In genomic region chr1:37011626-37012209, GRCm38 (mm10) we compare ENCODE assay signal across 19 mouse cellular contexts. TPM values are rescaled to one million over a fixed set of nuclear protein-coding genes. Genes with fewer than 3 reads are reported as not detected.
DNase-seq lines count a peak whose midpoint lies in the region; TF ChIP-seq lines count a peak whose summit lies in the region.
"Had no signal": no experiment of that assay in that cellular context is flagged by ENCODE, and none has a peak within 500 bp of the region (broad histone marks: within the 10 kb centered on the region; RNA-seq: fewer than 3 reads in every experiment).

No protein-coding gene starts in this region.

- intact Hi-C loops in gastrocnemius, adult 2 months (cut with DNase I) = loop anchor here (5.0 kb wide), 2 partner anchors 66 to 106 kb away; no protein-coding TSS in a partner anchor

- TF ChIP-seq EP300 in CH12.LX (IDR thresholded peaks at IDR 0.05; ENCODE audit: low read length) (no peak), MEL (IDR thresholded peaks at IDR 0.05; ENCODE audit: low read depth in 1 of 2, low read length in 2 of 2) (no peak)

- no peaks in the 10 kb centered on the region for H3K79me2 ChIP-seq in CH12.LX (replicated peaks; ENCODE audit: control insufficient read depth, extremely low read depth, insufficient read depth, poor library complexity, severe bottlenecking)
- H3K79me2 ChIP-seq in MEL (ENCODE audit: control insufficient read depth, insufficient read depth, low read length, poor library complexity) = no peaks in the 10 kb centered on the region

- H3K27me3 ChIP-seq in CH12.LX (replicated peaks) (no peaks in the 10 kb centered on the region), MEL (ENCODE audit: control insufficient read depth in 1 of 2, insufficient read depth in 2 of 2, low read length in 2 of 2) (peaks cover 0 to 4% of the 10 kb centered on the region in 2 experiments; a peak in 3 of 4 replicates)
- no peaks in the 10 kb centered on the region for H3K27me3 ChIP-seq in forebrain, embryonic 10.5 days (ENCODE audit: poor library complexity, severe bottlenecking)
- H3K27me3 ChIP-seq: embryonic facial prominence, embryonic 12.5 days; forebrain, embryonic 12.5 days had no signal

- H3K36me3 ChIP-seq in CH12.LX (replicated peaks in 1 of 2; ENCODE audit: control insufficient read depth in 1 of 2, insufficient read depth in 1 of 2, low read length in 1 of 2) (no peaks in the 10 kb centered on the region), MEL (ENCODE audit: control insufficient read depth in 1 of 2, insufficient read depth in 2 of 2, low read length in 2 of 2) (peaks cover 0 to 5% of the 10 kb centered on the region in 2 experiments; a peak in 2 of 4 replicates)
- no peaks in the 10 kb centered on the region for H3K36me3 ChIP-seq in forebrain, embryonic 10.5 days (replicated peaks)
- H3K36me3 ChIP-seq: embryonic facial prominence, embryonic 10.5 days; embryonic facial prominence, embryonic 12.5 days; forebrain, embryonic 12.5 days; G1E had no signal

- TF ChIP-seq CTCF in gastrocnemius, adult 2 months (IDR thresholded peaks at IDR 0.05) = no peak
- TF ChIP-seq CTCF in CH12.LX (conservative IDR thresholded peaks at IDR 0.05 in 1 of 2, IDR thresholded peaks at IDR 0.05 in 1 of 2; ENCODE audit: low read depth in 2 of 2, low read length in 2 of 2) = no peak
- TF ChIP-seq CTCF in MEL (IDR thresholded peaks at IDR 0.05 in 2 of 3, conservative IDR thresholded peaks at IDR 0.05 in 1 of 3; ENCODE audit: control insufficient read depth in 1 of 3, insufficient read depth in 1 of 3, low read depth in 2 of 3, low read length in 3 of 3, poor library complexity in 1 of 3, severe bottlenecking in 1 of 3) = no peak

- H3K9ac ChIP-seq in CH12.LX (ENCODE audit: insufficient read depth, low read depth) = no peak overlapping the region
- no peak overlapping the region for H3K9ac ChIP-seq in MEL (ENCODE audit: control insufficient read depth, low read depth, low read length, poor library complexity, severe bottlenecking)
- H3K9ac ChIP-seq: embryonic facial prominence, embryonic 12.5 days; forebrain, embryonic 12.5 days had no signal

- H3K27ac ChIP-seq in gastrocnemius, adult 2 months = peak overlapping the region; percentile 82
- H3K27ac ChIP-seq in CH12.LX (ENCODE audit: insufficient read depth, low read depth) (no peak overlapping the region), MEL (ENCODE audit: control insufficient read depth, low read depth, low read length) (no peak overlapping the region)
- H3K27ac ChIP-seq in forebrain, embryonic 10.5 days = no peak overlapping the region
- H3K27ac ChIP-seq: embryonic facial prominence, embryonic 10.5 days; embryonic facial prominence, embryonic 12.5 days; forebrain, embryonic 12.5 days had no signal

- peak overlapping the region; percentile 41 for H3K4me3 ChIP-seq in gastrocnemius, adult 2 months
- no peak overlapping the region for H3K4me3 ChIP-seq in CH12.LX (replicated peaks in 1 of 3; ENCODE audit: low read depth in 2 of 3, low read length in 2 of 3, poor library complexity in 1 of 3)
- no peak overlapping the region for H3K4me3 ChIP-seq in MEL (ENCODE audit: control insufficient read depth in 1 of 2, insufficient read depth in 1 of 2, low read depth in 2 of 2, low read length in 2 of 2)
- H3K4me3 ChIP-seq in forebrain, embryonic 10.5 days = no peak overlapping the region
- H3K4me3 ChIP-seq: embryonic facial prominence, embryonic 10.5 days; embryonic facial prominence, embryonic 12.5 days; forebrain, embryonic 12.5 days had no signal

- peaks cover 0 to 12% of the 10 kb centered on the region in 2 experiments; a peak in 2 of 4 replicates for H3K4me1 ChIP-seq in CH12.LX (ENCODE audit: control insufficient read depth in 1 of 2, insufficient read depth in 2 of 2)
- peaks cover 2 to 7% of the 10 kb centered on the region in 2 experiments; a peak in 3 of 4 replicates for H3K4me1 ChIP-seq in MEL (ENCODE audit: control insufficient read depth in 1 of 2, insufficient read depth in 2 of 2, low read length in 2 of 2)
- H3K4me1 ChIP-seq in forebrain, embryonic 10.5 days = no peaks in the 10 kb centered on the region
- H3K4me1 ChIP-seq: embryonic facial prominence, embryonic 12.5 days; forebrain, embryonic 12.5 days had no signal

- DNase-seq in gastrocnemius, adult 2 months = peak; percentile 51
- DNase-seq in gastrocnemius, adult 18-20 months (ENCODE audit: low spot score) = no peak
- DNase-seq in CH12.LX (ENCODE audit: extremely low read depth) = no peak
- no peak for DNase-seq in MEL (ENCODE audit: low read depth, low spot score)
- DNase-seq in c-Kit-positive CD71-positive TER-119-positive erythroid progenitor cells, embryonic 14.5 days (ENCODE audit: low spot score) = no peak
- no peak for DNase-seq in forebrain, embryonic 10.5 days (ENCODE audit: extremely low spot score, low spot score)
- DNase-seq: adrenal gland, adult 2 months; adrenal gland, postnatal 10 days; adrenal gland, postnatal 25 days; B cell, adult 2 months; cerebellum, adult 11-12 months; cerebellum, adult 2 months; cerebellum, adult 9-10 months; cerebellum, postnatal 10 days; cerebellum, postnatal 25 days had no signal

- dilution Hi-C loops in CH12.LX (cut with MboI; ENCODE audit: extremely low pct_ligation_motif_present, extremely low pct_unique_long_range_greater_than_20kb, low sequenced_read_pairs) = no loop called here

- H3K4me2 ChIP-seq in CH12.LX (ENCODE audit: insufficient read depth, low read depth, poor library complexity, severe bottlenecking) = no peak overlapping the region
- H3K4me2 ChIP-seq: embryonic facial prominence, embryonic 12.5 days; forebrain, embryonic 12.5 days had no signal

- TF ChIP-seq POLR2A in CH12.LX (IDR thresholded peaks at IDR 0.05; ENCODE audit: low read depth, low read length) (no peak), MEL (IDR thresholded peaks at IDR 0.05; ENCODE audit: control insufficient read depth in 1 of 2, insufficient read depth in 1 of 2, low read depth in 1 of 2, low read length in 2 of 2, poor library complexity in 1 of 2) (no peak)

- H3K9me3 ChIP-seq in CH12.LX (replicated peaks; ENCODE audit: low read length) (no peaks in the 10 kb centered on the region), MEL (replicated peaks; ENCODE audit: insufficient read depth, low read length) (no peaks in the 10 kb centered on the region)
- H3K9me3 ChIP-seq in forebrain, embryonic 10.5 days = no peaks in the 10 kb centered on the region
- H3K9me3 ChIP-seq: embryonic facial prominence, embryonic 10.5 days; embryonic facial prominence, embryonic 12.5 days; forebrain, embryonic 12.5 days; G1E had no signal

- WGBS in forebrain, embryonic 10.5 days = 83% methylated on average over 3 of the region's 3 CpGs

- in situ Hi-C loops in CH12.LX (cut with MboI; ENCODE audit: low pct_ligation_motif_present, low pct_unique_long_range_greater_than_20kb, low sequenced_read_pairs) = no loop called here

- no peak for TF ChIP-seq RAD21 in CH12.LX (IDR thresholded peaks at IDR 0.05; ENCODE audit: low read depth, low read length)
- TF ChIP-seq RAD21 in MEL (IDR thresholded peaks at IDR 0.05; ENCODE audit: low read depth, low read length) = no peak

TF ChIP-seq in CH12.LX, 34 proteins besides CTCF, POLR2A, EP300 and RAD21:
- TF ChIP-seq ZKSCAN1 (IDR thresholded peaks at IDR 0.05; ENCODE audit: borderline replicate concordance, low read depth, low read length) (no peak), MAFK (IDR thresholded peaks at IDR 0.05; ENCODE audit: insufficient replicate concordance, low read length) (peak; percentile 62; the same call in 1 of the 2 replicates)

TF ChIP-seq in MEL, 35 proteins besides CTCF, POLR2A, EP300 and RAD21:
- TF ChIP-seq MXI1 (IDR thresholded peaks at IDR 0.05; ENCODE audit: low read depth, low read length) (no peak), MAFK (IDR thresholded peaks at IDR 0.05; ENCODE audit: borderline replicate concordance, low read depth, low read length) (peak; percentile 66; the same call in 1 of the 2 replicates), NELFE (IDR thresholded peaks at IDR 0.05; ENCODE audit: low read depth, low read length) (no peak)
TF ChIP-seq in MEL: peak in this region for 1.

RNA-seq across cellular contexts. Expression of gene Vwa3b, which starts 14.7 kb away (rescaled TPM):
- total RNA-seq in gastrocnemius, adult 2 months (2021) = 10 to 100 TPM; 54.9 to 56.1 TPM
- total RNA-seq in gastrocnemius, adult 18-20 months (2021) = 100 to 1,000 TPM in 1 of 2 experiments, 10 to 100 TPM in 1; 85.9 to 109 TPM
- total RNA-seq in CH12.LX (2012; rRNA removed) (not detected in 2 replicates), CH12.LX (2014; rRNA removed) (not detected in 2 replicates), MEL (2012; rRNA removed) (not detected in 2 replicates)
- polyA plus RNA-seq in CH12.LX (2012; ENCODE audit: insufficient read length, low read depth) (not detected in 2 replicates), MEL (2012; ENCODE audit: insufficient read depth in 1 of 2, insufficient read length in 2 of 2, low read depth in 1 of 2, low replicate concordance in 2 of 2, missing spikeins in 1 of 2) (not detected)
- polyA plus RNA-seq in forebrain, embryonic 10.5 days (2016; fragmentation: Nextera tagmentation; extraction: Ambion mirVana) = 0.16 TPM in 1 of 2 replicates, not detected in the other
- polyA plus RNA-seq: adrenal gland, adult 2 months; G1E had no signal

Comparison
In these comparisons a context has a peak if more than half of its experiments do, and no peak if none do; other contexts are left out.
1. RNA of gene Vwa3b, which starts 14.7 kb away (total RNA-seq): 85.9 to 109 TPM in gastrocnemius, adult 18-20 months and 54.9 to 56.1 TPM in gastrocnemius, adult 2 months; not detected in CH12.LX and not detected in MEL; every median in the first group is over 10 times any median in the second.